Mouse (Mus musculus) heart, postnatal 25 days (tissue): ENCODE measurements around the gene Klf5. TPM values are rescaled to one million over a fixed set of nuclear protein-coding genes. Genes with fewer than 3 reads are reported as not detected.

Experiments
- DNase-seq: peaks from one replicate; pipeline ENCODE4 v3.0.0; 2022; ENCODE audit warnings: low spot score
- intact Hi-C: fragments of 180-260 bp; cut with DNase I; formaldehyde crosslinking; loops from one replicate; pipeline ENCODE4 v1.15.1; 2025
- total RNA-seq, 2 experiments: library from RNA; stranded (reverse); gene quantifications; 2 replicates each; pipeline ENCODE4 v1.2.3; 2021

The Klf5 gene
- total RNA-seq = 1 to 10 TPM; 1.1 TPM

GRCm38 (mm10) chr14:99298385-99299021 is at the start of gene Klf5:
TSS of gene Klf5 (plus strand) at chr14:99298691.
- intact Hi-C loops = loop anchor here (5.0 kb wide), 1 partner anchor 156 kb away; no protein-coding TSS in a partner anchor
- DNase-seq = peak; percentile 88

DNA sequence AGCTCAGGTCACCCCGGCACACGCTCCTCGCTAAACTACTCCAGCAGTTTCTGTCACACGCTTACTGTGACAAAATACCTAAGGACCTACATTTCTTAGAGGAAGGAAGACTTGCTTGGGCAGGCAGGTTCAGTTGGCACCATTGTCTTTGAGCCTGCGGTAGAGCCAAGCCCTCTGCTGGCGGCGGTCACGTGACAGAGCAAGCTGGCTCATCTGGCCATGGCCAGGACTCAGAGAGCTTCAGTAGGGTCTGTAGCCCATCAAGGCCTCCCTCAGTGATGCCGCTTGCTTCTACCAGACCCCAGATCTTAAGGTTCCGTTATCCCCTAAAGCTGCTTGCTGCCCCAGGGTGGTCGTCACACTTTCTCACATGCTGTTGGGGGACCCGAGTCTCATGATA is 36.5 kb upstream of the Klf5 start:
- DNase-seq = no peak
- intact Hi-C loops = no loop called here

- intact Hi-C loops = no loop called here
Measured at GRCm38 (mm10) chr14:99263816-99264215, 34.7 kb upstream of the Klf5 start.

GRCm38 (mm10) chr14:99265791-99266190 is 32.7 kb upstream of the Klf5 start:
- no peak for DNase-seq
- intact Hi-C loops = no loop called here

More at GRCm38 (mm10) chr14:99263816-99264215, 34.7 kb upstream of the Klf5 start:
- no peak for DNase-seq

DNA sequence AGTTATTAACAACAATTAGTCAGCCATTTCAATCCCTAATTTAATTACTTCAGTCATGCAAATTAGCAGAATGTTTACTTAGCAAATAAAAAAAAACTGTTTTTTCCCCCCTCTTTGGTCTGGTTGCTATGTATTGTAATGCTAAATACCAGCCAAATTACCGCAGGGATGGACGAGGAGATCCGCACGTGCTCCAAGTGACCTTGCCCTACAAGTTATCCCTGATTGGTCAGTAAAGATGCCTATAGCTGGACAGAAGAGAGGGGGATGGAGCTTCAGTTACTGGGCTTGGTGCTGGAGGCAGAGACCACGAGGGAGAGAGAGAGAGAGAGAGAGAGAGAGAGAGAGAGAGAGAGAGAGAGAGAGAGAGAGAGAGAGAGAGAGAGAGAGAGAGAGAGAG is 31.7 kb upstream of the Klf5 start:
- intact Hi-C loops = no loop called here
- DNase-seq = no peak

- DNase-seq = no peak
- intact Hi-C loops = no loop called here
Measured at GRCm38 (mm10) chr14:99274056-99274455, 24.4 kb upstream of the Klf5 start.

GRCm38 (mm10) chr14:99275827-99276226 is 22.7 kb upstream of the Klf5 start:
- no peak for DNase-seq
- intact Hi-C loops = no loop called here

- intact Hi-C loops = no loop called here
- DNase-seq = no peak
Measured at GRCm38 (mm10) chr14:99278312-99278711, 20.2 kb upstream of the Klf5 start.

GRCm38 (mm10) chr14:99278763-99279486 is 19.6 kb upstream of the Klf5 start:
- intact Hi-C loops = no loop called here
- DNase-seq = no peak

DNA sequence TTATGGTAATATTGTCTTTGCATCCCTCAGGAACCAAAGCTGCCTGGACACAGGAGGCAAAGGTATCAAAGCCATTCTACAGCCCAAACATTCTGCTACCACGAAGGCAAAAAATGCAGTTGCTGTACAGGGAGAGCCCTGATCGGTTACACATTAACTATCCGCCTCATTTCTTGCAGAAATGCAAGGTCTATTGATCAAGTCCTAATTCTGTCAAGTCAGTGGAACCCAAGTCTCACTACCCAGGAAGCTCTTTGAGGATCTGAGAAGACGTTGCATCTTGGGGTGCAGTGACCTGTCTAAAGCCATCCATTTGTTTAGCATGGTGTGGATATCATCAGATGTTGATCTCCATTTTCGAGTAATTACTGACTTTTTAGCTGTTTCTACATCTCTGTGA is 18.1 kb upstream of the Klf5 start:
- intact Hi-C loops = no loop called here
- DNase-seq = no peak

DNA sequence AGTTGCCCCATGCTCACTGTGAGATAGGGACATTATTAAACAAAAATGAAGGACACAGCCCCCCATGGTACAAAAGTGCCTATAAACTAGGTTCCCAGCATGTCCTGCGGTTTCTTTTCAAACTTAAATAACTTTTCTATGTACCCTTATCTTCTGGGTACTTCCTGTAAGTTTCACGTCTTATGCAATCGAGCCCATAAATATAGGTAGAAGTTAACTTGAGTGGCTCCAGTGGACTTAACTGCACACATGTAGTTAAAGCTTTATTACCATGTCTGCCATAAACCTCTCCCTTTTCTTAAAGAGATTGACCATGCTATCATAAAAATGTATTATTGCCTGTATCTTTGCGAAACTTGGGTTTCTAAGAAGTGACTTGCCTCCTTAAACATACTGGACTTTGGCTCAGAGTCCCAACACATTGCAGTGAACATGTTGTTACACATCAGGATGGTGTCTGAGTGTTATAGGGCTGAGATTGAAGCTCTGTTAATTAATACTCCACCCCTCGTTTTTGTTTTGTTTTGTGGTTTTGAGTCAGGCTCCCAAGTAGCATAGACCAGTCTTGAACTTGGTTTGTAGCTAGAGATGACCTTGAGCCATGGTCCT is 17.6 kb upstream of the Klf5 start:
- intact Hi-C loops = no loop called here
- DNase-seq = no peak

DNA sequence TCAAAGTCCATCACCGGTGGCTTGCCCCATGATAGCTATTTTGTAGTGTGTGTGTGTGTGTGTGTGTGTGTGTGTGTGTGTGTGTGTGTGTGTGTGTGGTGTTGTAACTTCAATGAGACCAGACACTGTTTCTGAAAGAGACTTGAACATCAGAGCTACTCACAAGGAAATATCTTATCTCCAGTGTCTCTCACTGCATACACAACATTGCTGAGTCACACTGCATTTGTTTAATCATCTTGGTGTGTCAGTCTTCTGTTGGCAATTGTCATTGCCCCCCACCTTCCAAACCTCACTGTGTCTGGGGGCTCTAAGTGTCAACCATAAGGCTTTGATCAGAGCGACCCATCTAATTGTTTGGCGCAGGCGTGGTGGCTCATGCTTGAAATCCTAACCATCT is 13.0 kb upstream of the Klf5 start:
- no peak for DNase-seq
- intact Hi-C loops = no loop called here

- no peak for DNase-seq
- intact Hi-C loops = no loop called here
Measured at GRCm38 (mm10) chr14:99292176-99292575, 6.3 kb upstream of the Klf5 start.

GRCm38 (mm10) chr14:99294424-99294823 is 4.1 kb upstream of the Klf5 start:
- DNase-seq = no peak
- intact Hi-C loops = no loop called here

- intact Hi-C loops = loop anchor here (5.0 kb wide), 1 partner anchor 153 kb away; no protein-coding TSS in a partner anchor
- no peak for DNase-seq
Measured at GRCm38 (mm10) chr14:99295606-99296341, 2.7 kb upstream of the Klf5 start.

- intact Hi-C loops = loop anchor here (5.0 kb wide), 1 partner anchor 157 kb away; no protein-coding TSS in a partner anchor
Measured at GRCm38 (mm10) chr14:99299022-99299481, 561 bp downstream of the Klf5 start.

DNA sequence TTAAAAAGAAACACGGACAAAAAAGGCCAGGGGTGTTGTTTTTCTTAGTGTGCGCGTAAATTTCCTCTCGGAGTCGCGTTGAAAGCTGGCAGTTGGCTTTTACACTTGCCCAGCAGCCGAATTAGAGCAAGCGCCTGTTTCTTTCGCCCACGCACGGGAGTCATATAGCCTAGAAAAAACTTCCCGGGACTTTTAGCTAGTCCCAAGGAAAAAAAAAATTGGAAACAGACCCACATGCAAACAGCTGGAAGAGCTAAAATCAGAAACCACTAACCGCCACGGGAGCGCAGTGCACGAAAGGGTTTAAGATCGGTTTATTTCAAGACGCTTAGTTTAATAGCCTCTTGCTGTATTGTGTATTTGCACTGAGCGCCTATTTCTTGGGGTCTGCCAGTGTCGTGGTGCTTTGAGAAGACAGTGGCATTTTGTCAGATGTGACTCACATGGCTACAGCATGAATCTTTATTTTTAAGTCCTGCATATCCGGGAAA is 1.3 kb downstream of the Klf5 start:
- intact Hi-C loops = loop anchor here (5.0 kb wide), 1 partner anchor 157 kb away; no protein-coding TSS in a partner anchor
- DNase-seq = no peak

More at GRCm38 (mm10) chr14:99299022-99299481, 561 bp downstream of the Klf5 start:
- DNase-seq = peak; percentile 10

GRCm38 (mm10) chr14:99301472-99301871 is 3.0 kb downstream of the Klf5 start:
- intact Hi-C loops = no loop called here
- no peak for DNase-seq

DNA sequence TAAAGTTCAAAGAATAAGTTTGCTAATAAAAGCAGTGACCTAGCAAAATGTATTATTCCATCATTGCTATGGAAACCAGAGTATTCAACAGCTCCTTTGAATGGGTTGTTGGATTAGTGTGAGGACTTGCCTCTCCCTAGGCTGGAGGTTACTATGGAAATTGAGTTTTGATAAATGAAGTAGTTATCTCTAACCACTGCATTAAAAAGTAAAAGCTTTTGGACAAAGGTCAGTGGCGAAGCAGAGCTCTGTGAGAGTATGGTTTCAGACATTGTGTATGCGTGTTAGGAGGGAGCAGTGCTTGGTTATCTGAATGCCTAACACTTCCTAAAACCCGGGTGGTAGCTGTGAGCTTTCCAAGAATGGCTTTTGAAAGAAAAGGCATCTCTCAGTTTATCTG is 5.9 kb downstream of the Klf5 start:
- no peak for DNase-seq
- intact Hi-C loops = no loop called here
